Mouse (Mus musculus) left cerebral cortex, postnatal 10 days (tissue): ENCODE measurements around the gene Faim2. TPM values are rescaled to one million over a fixed set of nuclear protein-coding genes. Genes with fewer than 3 reads are reported as not detected.

Source experiments
- total RNA-seq, 2 experiments: library from RNA; stranded (reverse); gene quantifications; 2 replicates each; pipeline ENCODE4 v1.2.3; 2021

Faim2 gene
- total RNA-seq, 2 experiments from 2014 or later: 130 to 135 TPM

Other genes starting within 250 kb of the Faim2 start
- 100 to 1,000 TPM; 101 to 105 TPM for gene Prpf40b, start 233.1 kb downstream of the Faim2 start, total RNA-seq
- 1 to 10 TPM; 1.4 to 1.5 TPM for gene Fam186b, start 232.3 kb downstream of the Faim2 start, total RNA-seq
- 10 to 100 TPM; 12.6 to 14.1 TPM for gene Fmnl3, start 157.7 kb downstream of the Faim2 start, total RNA-seq
- 100 to 1,000 TPM; 309 to 315 TPM for gene Tmbim6, start 135.3 kb downstream of the Faim2 start, total RNA-seq
- gene Nckap5l, start 70.4 kb downstream of the Faim2 start, total RNA-seq: 10 to 100 TPM; 35.8 to 38.3 TPM
- gene Bcdin3d, start 53.4 kb downstream of the Faim2 start, total RNA-seq: 1 to 10 TPM; 4.3 to 4.8 TPM
- gene Aqp2, start 50.9 kb upstream of the Faim2 start, total RNA-seq: not detected
- 1 to 10 TPM; 1.7 to 1.9 TPM for gene Aqp5, start 62.6 kb upstream of the Faim2 start, total RNA-seq
- gene Aqp6, start 73.2 kb upstream of the Faim2 start, total RNA-seq: under 1 TPM in 1 of 2 experiments, not detected in 1; 0.15 TPM
- gene Racgap1, start 123.5 kb upstream of the Faim2 start, total RNA-seq: 10 to 100 TPM; 15.6 to 16.9 TPM
- 10 to 100 TPM; 94.8 to 99.2 TPM for gene Asic1, start 142.2 kb upstream of the Faim2 start, total RNA-seq
- 100 to 1,000 TPM; 126 to 129 TPM for gene Smarcd1, start 174.0 kb upstream of the Faim2 start, total RNA-seq
- gene Gm17349, start 177.3 kb upstream of the Faim2 start, total RNA-seq: 1 to 10 TPM; 1.6 to 4.7 TPM
- 10 to 100 TPM; 13.9 to 16.9 TPM for gene Gpd1, start 189.3 kb upstream of the Faim2 start, total RNA-seq
- gene Cox14, start 197.5 kb upstream of the Faim2 start, total RNA-seq: 10 to 100 TPM; 96.8 to 99.0 TPM
- 10 to 100 TPM; 43.6 to 47.2 TPM for gene Cers5, start 244.7 kb upstream of the Faim2 start, total RNA-seq